Mouse (Mus musculus): ENCODE data around the gene C3.

Gene C3

DNA sequence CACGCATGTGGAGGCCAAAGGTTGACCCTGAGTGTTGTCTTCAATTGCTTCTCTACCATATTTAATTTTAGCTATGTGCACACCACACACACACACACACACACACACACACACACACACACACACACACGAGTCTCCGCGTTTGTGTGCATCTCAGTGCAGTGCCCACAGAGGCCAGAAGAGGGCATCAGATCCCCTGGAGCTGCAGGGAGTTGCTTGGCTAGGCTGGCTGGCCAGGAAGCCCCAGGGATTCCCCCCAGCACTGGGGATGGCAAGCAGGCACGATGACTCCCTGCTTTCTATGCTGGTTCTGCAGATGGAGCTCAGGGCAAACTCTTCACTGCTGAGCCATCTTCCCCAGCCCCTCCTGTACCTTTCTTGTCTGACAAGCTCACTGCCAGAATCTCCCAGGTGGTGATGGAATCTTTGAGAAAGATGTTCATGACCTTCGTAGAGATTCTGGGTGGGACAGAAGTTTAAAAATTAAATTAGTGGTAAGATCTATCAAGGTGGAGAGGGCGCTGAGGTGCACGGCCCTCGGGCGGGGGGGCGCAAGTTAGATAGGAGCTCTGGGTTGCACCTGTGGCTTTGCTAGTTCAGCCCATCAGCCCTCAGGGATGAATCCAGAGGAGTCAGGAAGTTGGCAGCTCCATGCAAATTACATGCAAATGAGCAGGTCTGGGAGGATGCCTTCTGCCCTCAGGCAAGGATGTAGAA is 8.6 kb downstream of the C3 start:
- peak; percentile 89 to 90 for DNase-seq

GRCm38 (mm10) chr17:57218335-57218900 is 9.5 kb downstream of the C3 start:
- no peak for DNase-seq

- no peak for DNase-seq
These were observed 13.1 kb downstream of the C3 start for GRCm38 (mm10) chr17:57214676-57215387.

DNA sequence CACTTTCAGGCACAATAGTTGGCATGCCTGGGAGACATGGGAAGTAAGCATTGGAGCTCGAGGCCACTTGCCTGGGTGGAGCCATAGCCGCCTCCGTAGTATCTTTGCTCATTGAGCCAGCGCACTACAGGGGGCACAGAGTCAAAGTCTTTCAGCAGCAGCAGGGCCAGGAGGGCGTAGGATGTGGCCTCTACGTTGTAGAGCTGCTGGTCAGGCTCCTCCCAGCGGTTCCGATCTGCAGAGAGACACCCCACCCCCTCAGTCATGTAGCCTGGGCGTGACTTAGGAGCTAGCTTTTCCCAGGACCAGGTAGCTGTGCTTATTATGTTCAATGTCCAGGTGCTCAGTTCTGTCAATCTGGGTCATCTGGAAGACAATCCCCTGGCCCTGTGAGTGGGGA is 16.4 kb downstream of the C3 start:
- no peak for DNase-seq

DNA sequence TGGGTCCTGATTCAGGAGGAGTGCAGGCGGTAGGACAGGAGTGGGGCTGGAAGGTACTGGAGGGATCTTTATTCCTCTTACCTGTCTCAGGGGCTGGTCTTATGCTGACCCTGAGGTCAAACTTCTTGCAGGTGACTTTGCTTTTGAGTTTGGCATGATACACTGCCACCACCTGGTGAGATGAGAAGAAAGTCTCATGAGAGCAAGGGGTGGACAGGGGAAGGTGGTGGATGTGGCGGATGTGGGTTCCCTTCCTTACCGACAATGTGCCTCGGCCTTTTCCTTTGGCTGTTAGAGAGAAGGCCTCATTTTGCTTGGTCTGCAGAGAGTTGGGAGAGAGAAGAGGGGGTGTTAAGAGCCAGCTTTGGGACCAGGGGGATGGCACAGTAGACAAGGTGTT is 18.6 kb downstream of the C3 start:
- DNase-seq: no peak

GRCm38 (mm10) chr17:57207938-57208337 is 20.0 kb downstream of the C3 start:
- no peak for DNase-seq

DNA sequence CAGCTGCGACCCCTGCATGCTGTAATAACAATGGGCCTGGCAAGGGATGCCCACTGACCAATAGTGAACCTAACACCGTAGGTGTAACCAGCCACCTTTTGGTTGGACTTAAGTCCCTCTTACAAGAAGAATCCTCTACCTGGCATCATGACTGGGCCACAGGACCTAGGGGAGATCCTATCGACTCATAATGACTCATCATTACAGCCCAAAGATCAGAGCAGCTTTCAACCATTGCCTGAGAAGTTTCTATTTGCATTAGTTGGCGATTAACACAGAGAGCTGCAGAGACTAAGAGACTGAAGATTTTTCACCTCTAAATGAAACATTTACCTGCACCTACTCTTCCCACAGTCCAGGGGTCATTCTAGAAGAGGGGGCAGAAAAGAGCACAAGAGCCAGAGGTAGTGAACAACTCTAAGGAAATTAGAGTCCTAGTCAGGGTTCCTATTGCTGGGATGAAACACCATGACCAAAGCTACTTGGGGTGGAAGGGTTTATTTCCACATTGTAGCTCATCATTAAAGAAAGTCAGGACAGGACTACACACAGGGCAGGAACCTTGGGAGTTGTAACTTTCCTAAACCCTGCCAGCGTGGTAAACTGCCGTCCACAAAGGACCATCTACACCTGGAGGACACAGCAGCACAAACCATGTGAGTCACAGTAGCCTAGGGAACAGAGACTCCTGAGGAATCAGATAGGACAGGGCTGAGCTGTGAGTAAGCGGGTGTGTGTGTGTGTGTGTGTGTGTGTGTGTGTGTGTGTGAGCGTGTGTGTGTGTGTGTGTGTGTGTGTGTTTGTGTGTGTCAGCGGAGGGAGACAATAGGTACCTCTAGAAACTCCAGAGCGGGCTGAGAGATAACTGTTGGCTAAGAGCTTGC is 25.9 kb downstream of the C3 start:
- no peak for DNase-seq

GRCm38 (mm10) chr17:57198252-57198651 is 29.7 kb downstream of the C3 start:
- DNase-seq: no peak

GRCm38 (mm10) chr17:57195326-57196010 is 32.5 kb downstream of the C3 start:
- no peak for DNase-seq

- DNase-seq: no peak
These were observed 33.2 kb downstream of the C3 start for GRCm38 (mm10) chr17:57194771-57195170.

- no peak for DNase-seq
These were observed 33.9 kb downstream of the C3 start, which contains the start of gene Tnfsf14 for GRCm38 (mm10) chr17:57194041-57194507. Tnfsf14 (minus strand) TSS chr17:57194177.

GRCm38 (mm10) chr17:57188510-57189192 is 39.3 kb downstream of the C3 start:
- no peak for DNase-seq

DNA sequence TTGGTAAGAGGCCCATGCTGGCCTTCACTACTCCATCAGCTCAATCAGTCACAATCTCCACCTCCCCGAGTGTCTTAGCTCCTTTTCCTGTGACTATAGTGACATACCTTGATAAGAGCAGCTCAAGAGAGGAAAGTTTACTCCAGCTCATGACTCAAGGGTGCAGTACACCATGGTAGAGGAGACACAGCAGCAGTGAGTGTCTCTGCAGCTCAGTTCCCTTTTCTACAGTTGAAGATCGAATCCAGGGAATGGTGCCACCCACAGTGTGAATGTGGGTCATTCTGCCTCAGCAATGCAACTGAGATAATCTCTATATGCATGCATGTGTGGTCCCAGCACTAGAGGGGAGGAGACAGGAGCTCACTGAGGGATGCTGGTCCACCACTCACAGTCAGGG is 42.3 kb downstream of the C3 start:
- no peak for DNase-seq

- no peak for DNase-seq
These were observed 45.1 kb downstream of the C3 start for GRCm38 (mm10) chr17:57182871-57183270.

DNA sequence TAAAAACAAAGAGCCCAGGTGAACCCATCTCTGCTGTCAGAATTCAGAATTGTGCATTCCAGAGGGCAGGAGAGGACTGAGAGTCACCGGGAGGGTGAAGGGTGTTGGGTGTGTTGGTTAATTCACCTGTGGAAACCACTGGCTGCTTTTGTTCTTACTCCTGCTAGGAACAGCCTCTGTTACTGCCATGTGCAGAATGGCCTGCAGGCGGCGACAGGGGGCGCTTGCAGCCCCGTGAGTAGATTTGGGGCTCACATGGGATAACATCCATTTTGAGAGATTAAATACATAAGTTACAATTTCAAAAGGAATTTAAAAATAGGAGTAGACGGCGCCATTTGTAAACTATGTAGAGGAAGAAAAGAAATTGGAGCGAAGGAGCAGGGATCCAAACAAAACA is 47.6 kb downstream of the C3 start:
- DNase-seq: peak; percentile 22 to 39

- DNase-seq: no peak
These were observed 54.6 kb downstream of the C3 start for GRCm38 (mm10) chr17:57173351-57173750.

DNA sequence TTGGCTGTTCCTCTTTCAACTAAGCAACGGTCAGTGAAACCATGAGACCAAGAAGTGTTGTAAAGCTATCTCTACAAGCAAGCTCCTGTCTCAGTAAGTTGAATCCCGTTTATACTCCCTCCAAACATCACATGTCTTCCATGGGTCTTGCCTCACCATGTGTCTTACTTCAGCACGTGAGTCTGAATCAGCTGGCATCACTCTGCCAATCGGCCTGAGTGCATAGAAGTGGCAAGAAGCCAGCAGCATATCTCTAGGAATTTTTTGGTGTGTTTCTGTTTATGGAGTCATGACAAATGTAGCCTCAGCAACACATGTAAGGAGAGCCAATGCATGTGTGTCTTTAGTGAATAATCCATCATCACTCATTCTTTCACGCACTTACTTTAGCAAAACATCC is 55.6 kb downstream of the C3 start:
- no peak for DNase-seq

GRCm38 (mm10) chr17:57170616-57171260 is 57.2 kb downstream of the C3 start:
- no peak for DNase-seq

- peak; percentile 95 to 97 for DNase-seq
These were observed 60.8 kb downstream of the C3 start for GRCm38 (mm10) chr17:57166800-57167791.

All from kidney, postnatal 4 days (tissue).